Mouse (Mus musculus): ENCODE data around the gene Chchd4.
A peak's percentile ranks its signal among the peaks of the same experiment; 100 is the strongest.

Gene Chchd4

GRCm38 (mm10) chr6:91472868-91473804, at the start of gene Chchd4, which contains the start of gene Tmem43:
Gene Chchd4, minus strand, starts transcription at chr6:91473546.
Gene Tmem43, plus strand, starts transcription at chr6:91473703.
- peak; percentile 98 for DNase-seq

GRCm38 (mm10) chr6:91522816-91523215, 49.5 kb upstream of the Chchd4 start:
- no peak for DNase-seq

- DNase-seq: no peak
Measured at GRCm38 (mm10) chr6:91518454-91519020, 45.2 kb upstream of the Chchd4 start.

- peak; percentile 99 for DNase-seq
Measured at GRCm38 (mm10) chr6:91515545-91516449, 42.5 kb upstream of the Chchd4 start, which contains the start of the genes Xpc and Lsm3. Gene Xpc, minus strand, starts transcription at chr6:91515888. Gene Lsm3, plus strand, starts transcription at chr6:91515928.

- no peak for DNase-seq
Measured at GRCm38 (mm10) chr6:91514737-91515362, 41.5 kb upstream of the Chchd4 start.

GRCm38 (mm10) chr6:91514135-91514534, 40.8 kb upstream of the Chchd4 start:
- no peak for DNase-seq

GRCm38 (mm10) chr6:91510211-91510610, 36.9 kb upstream of the Chchd4 start:
- DNase-seq: no peak

- peak; percentile 56 for DNase-seq
Measured at GRCm38 (mm10) chr6:91509326-91509725, 36.0 kb upstream of the Chchd4 start.

- no peak for DNase-seq
Measured at GRCm38 (mm10) chr6:91508041-91508440, 34.7 kb upstream of the Chchd4 start.

- no peak for DNase-seq
Measured at GRCm38 (mm10) chr6:91506036-91506435, 32.7 kb upstream of the Chchd4 start.

- DNase-seq: no peak
Measured at GRCm38 (mm10) chr6:91503302-91503701, 30.0 kb upstream of the Chchd4 start.

- no peak for DNase-seq
Measured at GRCm38 (mm10) chr6:91494526-91494925, 21.2 kb upstream of the Chchd4 start.

- DNase-seq: no peak
Measured at GRCm38 (mm10) chr6:91493053-91493452, 19.7 kb upstream of the Chchd4 start.

GRCm38 (mm10) chr6:91491004-91491403, 17.7 kb upstream of the Chchd4 start:
- no peak for DNase-seq

GRCm38 (mm10) chr6:91489872-91490271, 16.5 kb upstream of the Chchd4 start:
- DNase-seq: no peak

- no peak for DNase-seq
Measured at GRCm38 (mm10) chr6:91488496-91489212, 15.3 kb upstream of the Chchd4 start.

- DNase-seq: no peak
Measured at GRCm38 (mm10) chr6:91486736-91487453, 13.5 kb upstream of the Chchd4 start.

GRCm38 (mm10) chr6:91483371-91483770, 10.0 kb upstream of the Chchd4 start:
- no peak for DNase-seq

- no peak for DNase-seq
Measured at GRCm38 (mm10) chr6:91476541-91476940, 3.2 kb upstream of the Chchd4 start.

- peak; percentile 30 for DNase-seq
Measured at GRCm38 (mm10) chr6:91474441-91475190, 1.3 kb upstream of the Chchd4 start.

Measured in cerebellum, adult 8-10 months (tissue).